Mouse (Mus musculus) megakaryocyte progenitor cell, adult 5-6 weeks (primary cell): Measurements from ENCODE around the gene Def6. TPM values are rescaled to one million over a fixed set of nuclear protein-coding genes. Genes with fewer than 3 reads are reported as not detected.

Experiments used
- ATAC-seq: replicated peaks from 2 replicates; pipeline ENCODE4 v1.8.0; 2016; ENCODE audit warnings: mild to moderate bottlenecking, moderate TSS enrichment, inconsistent platforms; ENCODE audit not compliant: poor library complexity
- total RNA-seq, 2 experiments: library from RNA; stranded (forward) in 1 of 2; stranded (reverse) in 1 of 2; fragments of 157-497, 149-512 nt in 1 of 2; fragments of 200-1000 nt in 1 of 2; gene quantifications; 2 replicates each; pipeline versions ENCODE4 v1.2.3 to v1.2.4; 2015 to 2017

The Def6 gene
- total RNA-seq, 2 experiments from 2014 or later, result 38.0 to 149 TPM

DNA sequence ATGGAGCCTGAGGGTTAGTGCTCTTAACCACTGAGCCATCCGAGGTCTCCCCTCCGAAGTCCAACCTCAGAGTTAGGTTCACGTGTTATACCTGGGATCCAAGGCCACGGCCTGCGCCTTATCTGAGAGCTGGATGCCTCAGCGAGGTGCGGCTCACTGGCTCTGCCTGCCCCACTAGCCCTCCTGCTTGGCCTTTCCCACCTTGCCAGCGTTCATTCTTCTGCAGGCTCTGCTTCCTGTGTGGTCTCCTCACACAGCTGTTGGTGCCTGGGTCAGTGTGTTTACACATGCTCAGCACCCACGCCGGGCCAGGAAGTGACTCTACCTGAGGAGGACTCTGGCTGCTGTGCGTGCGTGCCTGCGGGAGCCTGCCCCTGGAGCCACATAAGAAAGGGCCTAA, 62.6 kb downstream of the Def6 start:
- ATAC-seq, result no peak

DNA sequence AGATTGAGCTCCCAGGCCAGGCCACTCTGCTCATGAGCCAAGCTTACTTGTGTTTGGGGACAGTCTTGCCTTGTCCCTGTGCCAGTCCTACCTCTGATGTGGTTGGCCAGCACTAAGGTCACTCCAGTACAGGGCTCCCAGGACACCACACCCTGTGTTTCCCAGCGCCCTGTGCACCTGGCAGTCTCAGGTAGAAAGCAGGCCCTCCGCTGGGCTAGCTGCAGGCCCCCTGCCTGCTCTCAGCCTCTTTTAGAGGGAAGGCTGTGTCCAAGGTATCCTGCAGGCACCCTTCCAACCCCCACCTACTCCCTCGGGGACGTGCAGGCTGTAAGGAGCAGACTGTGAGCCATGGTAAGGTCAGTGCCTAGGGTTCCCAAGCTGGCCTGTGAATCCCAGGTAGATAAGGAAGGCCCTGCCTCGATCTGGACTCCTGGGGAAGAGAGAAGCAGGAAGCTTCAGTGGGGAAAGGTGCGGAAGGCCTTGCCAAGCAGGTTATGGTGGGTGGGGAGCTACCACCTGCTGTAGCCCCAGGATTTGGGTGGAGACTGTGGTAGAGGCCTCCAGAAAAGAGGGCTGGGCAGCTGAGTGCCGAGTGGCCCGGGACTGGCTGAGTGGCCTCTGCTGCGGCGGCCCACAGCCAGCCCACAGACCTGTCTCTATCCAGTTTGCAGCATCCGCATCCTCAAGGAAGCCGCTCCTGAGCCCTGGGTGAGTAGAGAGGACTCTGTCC, 64.1 kb downstream of the Def6 start:
- ATAC-seq, result no peak

DNA sequence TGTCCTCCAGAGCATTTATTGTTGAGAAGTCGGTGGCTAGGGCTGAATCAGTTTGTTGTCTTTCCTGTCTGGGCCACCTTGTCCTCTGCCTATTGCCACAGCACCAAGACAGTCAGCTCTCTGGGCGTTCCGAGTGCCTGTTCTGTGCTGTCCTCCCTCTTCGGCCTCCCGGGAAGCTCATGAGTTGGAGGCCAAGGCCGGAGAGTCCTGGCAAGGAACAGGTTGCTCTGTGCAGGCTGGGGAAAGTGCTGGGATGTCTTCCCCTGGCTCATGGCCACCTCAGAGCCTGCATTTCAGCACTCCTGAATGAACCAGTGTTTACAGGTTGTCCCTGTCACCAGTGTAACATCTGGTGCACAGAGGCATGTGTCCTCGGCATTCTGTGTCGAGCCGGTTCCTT, 64.7 kb downstream of the Def6 start:
- ATAC-seq, result no peak

DNA sequence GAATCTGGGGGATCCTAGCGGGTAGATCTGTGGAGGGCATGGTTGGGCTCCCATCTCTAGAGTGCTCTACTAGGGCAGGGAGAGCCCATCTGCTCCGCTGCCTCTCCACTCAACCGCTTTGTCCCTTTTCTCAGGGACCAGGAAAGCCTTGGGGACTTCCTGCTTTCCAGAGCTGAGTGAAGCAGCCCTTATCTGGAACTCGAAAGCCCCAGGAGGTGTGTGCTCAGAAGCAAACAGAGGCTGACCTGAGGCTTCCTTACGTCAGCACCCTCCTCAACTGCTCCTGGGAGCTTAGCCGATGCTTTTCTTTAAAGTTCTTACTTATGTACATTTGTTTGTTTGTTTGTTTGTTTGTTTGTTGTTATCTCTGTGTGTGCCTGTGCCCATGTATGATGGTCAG, 65.3 kb downstream of the Def6 start:
- no peak for ATAC-seq

DNA sequence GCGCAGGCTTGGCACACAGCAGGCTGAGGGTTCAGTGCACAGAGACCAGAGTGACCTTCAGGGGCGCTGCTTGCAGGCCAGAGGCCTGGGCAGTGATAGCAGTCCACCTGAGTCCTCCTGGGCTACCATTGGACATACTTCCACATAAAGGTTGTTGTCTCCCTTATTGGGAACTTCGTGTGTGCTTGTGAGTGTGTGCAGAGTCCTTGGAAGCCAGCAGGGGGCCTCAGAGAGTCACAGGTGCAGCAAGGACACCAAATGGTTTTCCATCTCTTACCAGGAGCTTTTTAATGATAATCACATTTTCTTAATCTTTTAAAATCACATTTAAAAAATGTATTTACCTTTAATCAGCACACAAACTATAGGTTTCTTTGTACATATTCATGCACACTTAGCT, 67.2 kb downstream of the Def6 start:
- ATAC-seq, result 0 out of 2 replicates have a peak, but pooled peaks have one; percentile 36

DNA sequence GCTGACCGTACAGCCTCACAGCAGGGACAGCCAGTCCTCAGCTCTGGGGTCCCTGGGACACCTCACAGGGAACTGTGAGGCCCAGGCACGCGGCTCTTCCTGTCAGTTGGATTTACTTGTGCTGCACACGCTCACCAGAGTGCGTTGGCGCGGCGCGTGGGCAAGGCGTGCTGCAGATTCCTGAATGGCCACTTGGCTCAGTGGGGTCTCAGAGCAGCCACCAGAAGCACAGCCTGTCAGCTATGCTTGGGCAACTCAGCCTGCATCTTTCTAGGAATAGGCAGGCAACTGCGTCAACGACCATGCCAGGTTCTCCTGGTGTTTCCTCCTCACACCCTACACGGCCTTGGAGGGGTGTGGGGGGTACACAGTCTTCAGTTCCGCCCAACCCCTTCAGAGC, 69.6 kb downstream of the Def6 start:
- no peak for ATAC-seq

DNA sequence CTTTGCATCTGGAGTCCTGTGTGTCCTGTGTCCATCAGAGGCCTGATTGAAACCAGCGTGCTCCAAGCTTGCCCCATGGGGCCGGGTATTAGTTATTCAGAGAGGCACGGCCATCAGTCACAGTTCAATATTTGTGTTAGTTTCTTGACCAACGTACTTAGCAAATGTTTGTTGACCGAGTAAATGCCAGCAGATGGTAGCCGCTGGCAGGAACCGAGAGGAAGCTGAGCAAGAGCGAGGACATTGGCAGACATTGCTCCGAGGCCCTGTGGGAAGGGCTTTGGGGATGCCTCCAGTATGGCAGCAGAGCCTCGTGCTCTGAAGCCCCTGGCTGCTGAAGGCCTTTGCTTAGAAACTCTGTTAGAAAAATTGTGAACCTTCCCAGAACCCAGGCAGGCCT, 70.1 kb downstream of the Def6 start:
- ATAC-seq, result no peak

DNA sequence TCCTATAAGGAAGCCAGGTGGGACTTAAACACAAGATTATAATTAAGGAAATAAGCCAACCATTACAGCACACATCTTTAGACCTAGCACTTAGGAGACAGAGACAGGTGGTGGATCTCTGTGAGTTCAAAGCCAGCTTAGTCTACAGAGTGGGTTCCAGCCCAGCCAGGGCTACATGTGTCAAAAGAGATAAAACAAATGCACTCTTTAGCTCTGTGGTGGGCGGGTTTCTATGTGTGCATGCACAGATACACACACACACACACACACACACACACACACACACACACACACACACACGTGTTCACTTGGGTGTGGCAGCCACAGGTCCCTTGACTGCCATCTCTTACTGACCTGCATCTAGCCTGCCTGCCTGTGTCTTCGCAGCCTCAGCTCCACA, 70.6 kb downstream of the Def6 start:
- peak; percentile 51 for ATAC-seq

Other genes with a start within 250 kb of the Def6 start
- 0.67 and 1.4 TPM in 2 replicates for gene Tcp11, start 127.1 kb upstream of the Def6 start, total RNA-seq (2015)
- gene Tcp11, start 127.1 kb upstream of the Def6 start, total RNA-seq (2017), result 2.4 and 2.5 TPM in 2 replicates
- gene Scube3, start 65.6 kb upstream of the Def6 start, total RNA-seq (2015), result 0.02 and 0.07 TPM in 2 replicates
- gene Scube3, start 65.6 kb upstream of the Def6 start, total RNA-seq (2017), result 0.08 and 0.14 TPM in 2 replicates
- gene Zfp523, start 30.6 kb upstream of the Def6 start, total RNA-seq (2015), result 11.8 and 13.1 TPM in 2 replicates
- gene Zfp523, start 30.6 kb upstream of the Def6 start, total RNA-seq (2017), result 13.5 and 18.5 TPM in 2 replicates
- gene Ppard, start 24.9 kb downstream of the Def6 start, total RNA-seq (2015), result 7.4 and 7.7 TPM in 2 replicates
- 1.9 and 2.7 TPM in 2 replicates for gene Ppard, start 24.9 kb downstream of the Def6 start, total RNA-seq (2017)
- 28.7 and 34.8 TPM in 2 replicates for gene Fance, start 105.7 kb downstream of the Def6 start, total RNA-seq (2015)
- gene Fance, start 105.7 kb downstream of the Def6 start, total RNA-seq (2017), result 11.0 and 14.8 TPM in 2 replicates
- 3,042 and 3,166 TPM in 2 replicates for gene Rpl10a, start 120.7 kb downstream of the Def6 start, total RNA-seq (2015)
- 795 and 921 TPM in 2 replicates for gene Rpl10a, start 120.7 kb downstream of the Def6 start, total RNA-seq (2017)
- gene Tead3, start 143.0 kb downstream of the Def6 start, total RNA-seq (2015), result 0.15 and 1.9 TPM in 2 replicates
- 0.04 TPM in 1 of 2 replicates, not detected in the other for gene Tead3, start 143.0 kb downstream of the Def6 start, total RNA-seq (2017)
- gene Tulp1, start 157.4 kb downstream of the Def6 start, total RNA-seq (2015), result not detected in 2 replicates
- gene Tulp1, start 157.4 kb downstream of the Def6 start, total RNA-seq (2017), result not detected in 2 replicates